ENCODE assay signal across 7 mouse cellular contexts in genomic region chr13:101695876-101696275, GRCm38 (mm10).
A peak's percentile ranks its signal among the peaks of the same experiment; 100 is the strongest.
DNase-seq lines count a peak whose midpoint lies in the region; TF ChIP-seq lines count a peak whose summit lies in the region.

No protein-coding gene starts in this region.

- WGBS in heart, adult 2 months, result 3% methylated on average over 7 of the region's 7 CpGs

- TF ChIP-seq RAD21 in CH12.LX (IDR thresholded peaks at IDR 0.05; ENCODE audit: low read depth, low read length), result peak; percentile 93

- H3K4me1 ChIP-seq in CH12.LX (ENCODE audit: control insufficient read depth in 1 of 2, insufficient read depth in 2 of 2), result peaks cover 4 to 41% of the 10 kb centered on the region in 2 experiments; a peak in 3 of 4 replicates
- peaks cover 9% of the 10 kb centered on the region for H3K4me1 ChIP-seq in heart, adult 2 months (ENCODE audit: control insufficient read depth, insufficient read depth, low read length)

- no peak for TF ChIP-seq EP300 in CH12.LX (IDR thresholded peaks at IDR 0.05; ENCODE audit: low read length)
- TF ChIP-seq EP300 in heart, adult 2 months (IDR thresholded peaks at IDR 0.05; ENCODE audit: insufficient read depth, low read depth, low read length), result no peak

- dilution Hi-C loops in CH12.LX (cut with MboI; ENCODE audit: extremely low pct_ligation_motif_present, extremely low pct_unique_long_range_greater_than_20kb, low sequenced_read_pairs), result no loop called here

- TF ChIP-seq CTCF in CH12.LX (conservative IDR thresholded peaks at IDR 0.05 in 1 of 2, IDR thresholded peaks at IDR 0.05 in 1 of 2; ENCODE audit: low read depth in 2 of 2, low read length in 2 of 2), result peak; percentile 77 to 91
- peak; percentile 98 for TF ChIP-seq CTCF in heart, adult 2 months (IDR thresholded peaks at IDR 0.05)

- H3K9ac ChIP-seq in CH12.LX (ENCODE audit: insufficient read depth, low read depth), result peak overlapping the region; percentile 50; the same call in 1 of the 2 replicates
- H3K9ac ChIP-seq in heart, adult 2 months (ENCODE audit: low read depth, low read length), result no peak overlapping the region

- intact Hi-C loops in heart, adult 2 months (cut with DNase I), result loop anchor here (2.0 to 5.0 kb wide), 2 partner anchors 185 to 754 kb away; no protein-coding TSS in a partner anchor

- peak overlapping the region in 1 of 3 experiments; percentile 2 for H3K4me3 ChIP-seq in CH12.LX (replicated peaks in 1 of 3; ENCODE audit: low read depth in 2 of 3, low read length in 2 of 3, poor library complexity in 1 of 3)
- H3K4me3 ChIP-seq in heart, adult 2 months, result no peak overlapping the region

- no peaks in the 10 kb centered on the region for H3K9me3 ChIP-seq in CH12.LX (replicated peaks; ENCODE audit: low read length)

- H3K79me2 ChIP-seq in CH12.LX (replicated peaks; ENCODE audit: control insufficient read depth, extremely low read depth, insufficient read depth, poor library complexity, severe bottlenecking), result no peaks in the 10 kb centered on the region; the same call in 1 of the 2 replicates
- H3K79me2 ChIP-seq in heart, adult 2 months (replicated peaks; ENCODE audit: control insufficient read depth, insufficient read depth, low read length), result no peaks in the 10 kb centered on the region

- TF ChIP-seq POLR2A in CH12.LX (IDR thresholded peaks at IDR 0.05; ENCODE audit: low read depth, low read length), result no peak
- no peak for TF ChIP-seq POLR2A in heart, adult 2 months (IDR thresholded peaks at IDR 0.05; ENCODE audit: insufficient read depth, low read depth, low read length)

- peak overlapping the region; percentile 83 for H3K4me2 ChIP-seq in CH12.LX (ENCODE audit: insufficient read depth, low read depth, poor library complexity, severe bottlenecking)

- no peaks in the 10 kb centered on the region for H3K27me3 ChIP-seq in CH12.LX (replicated peaks)
- no peaks in the 10 kb centered on the region for H3K27me3 ChIP-seq in heart, adult 2 months (ENCODE audit: control insufficient read depth, insufficient read depth, low read length)

- H3K27ac ChIP-seq in CH12.LX (ENCODE audit: insufficient read depth, low read depth), result no peak overlapping the region
- no peak overlapping the region for H3K27ac ChIP-seq in heart, adult 2 months

- H3K36me3 ChIP-seq in CH12.LX (replicated peaks in 1 of 2; ENCODE audit: control insufficient read depth in 1 of 2, insufficient read depth in 1 of 2, low read length in 1 of 2), result peaks cover 3 to 31% of the 10 kb centered on the region in 2 experiments
- peaks cover 17% of the 10 kb centered on the region for H3K36me3 ChIP-seq in heart, adult 2 months (ENCODE audit: control insufficient read depth, insufficient read depth, low read length)

- in situ Hi-C loops in CH12.LX (cut with MboI; ENCODE audit: low pct_ligation_motif_present, low pct_unique_long_range_greater_than_20kb, low sequenced_read_pairs), result no loop called here

- DNase-seq in CH12.LX (ENCODE audit: extremely low read depth) (peak; percentile 92), R1 (ENCODE audit: low read depth, low spot score) (peak; percentile 83)
- peak; percentile 91 to 96 for DNase-seq in cerebellum, postnatal 36 days
- peak; percentile 80 to 89 for DNase-seq in heart, adult 2 months
- DNase-seq in layer of hippocampus, postnatal 14 days (ENCODE audit: low spot score in 2 of 2), result peak; percentile 82 to 92
- DNase-seq in lung, postnatal 25 days (ENCODE audit: low spot score), result peak; percentile 88
- DNase-seq in spleen, adult 12 weeks (ENCODE audit: low spot score), result peak; percentile 80

TF ChIP-seq in CH12.LX, 34 proteins besides CTCF, POLR2A, EP300 and RAD21:
- TF ChIP-seq ZKSCAN1 (IDR thresholded peaks at IDR 0.05; ENCODE audit: borderline replicate concordance, low read depth, low read length), result no peak
- 0 out of 2 replicates have a peak, but pooled peaks have one; percentile 33 for TF ChIP-seq IRF4 (IDR thresholded peaks at IDR 0.05; ENCODE audit: low read depth, low read length)
- peak; percentile 92 for TF ChIP-seq SMC3 (IDR thresholded peaks at IDR 0.05; ENCODE audit: low read depth, low read length)
- no peak for TF ChIP-seq SIN3A (IDR thresholded peaks at IDR 0.05; ENCODE audit: low read length)
- no peak for TF ChIP-seq POLR2AphosphoS2 (IDR thresholded peaks at IDR 0.05; ENCODE audit: low read depth, low read length)
- no peak for TF ChIP-seq RCOR1 (conservative IDR thresholded peaks at IDR 0.05; ENCODE audit: low read depth, low read length)
- TF ChIP-seq JUND (conservative IDR thresholded peaks at IDR 0.05; ENCODE audit: low read depth, low read length), result peak; percentile 38; the same call in 1 of the 2 replicates
- 0 out of 2 replicates have a peak, but pooled peaks have one; percentile 14 for TF ChIP-seq CHD1 (IDR thresholded peaks at IDR 0.05; ENCODE audit: low read depth, low read length)
- TF ChIP-seq NELFE (IDR thresholded peaks at IDR 0.05; ENCODE audit: low read depth, low read length), result 0 out of 2 replicates have a peak, but pooled peaks have one; percentile 29
- TF ChIP-seq MYC (IDR thresholded peaks at IDR 0.05; ENCODE audit: low read depth, low read length), result peak; percentile 61; the same call in 1 of the 2 replicates
- TF ChIP-seq TBP (conservative IDR thresholded peaks at IDR 0.05; ENCODE audit: low read depth, low read length), result no peak
- peak; percentile 85 for TF ChIP-seq ZC3H11A (IDR thresholded peaks at IDR 0.05; ENCODE audit: low read depth, low read length)
